Mouse (Mus musculus): ENCODE results near the gene Polr3gl. TPM values are rescaled to one million over a fixed set of nuclear protein-coding genes. Genes with fewer than 3 reads are reported as not detected.
"Not testable (repeated sequence)": the region's sequence is repeated elsewhere in the genome, so short reads cannot be mapped to it uniquely, and the experiment has no call there.

Gene Polr3gl
- polyA plus RNA-seq, 1 experiment from 2014 or later: 26.5 TPM

DNA sequence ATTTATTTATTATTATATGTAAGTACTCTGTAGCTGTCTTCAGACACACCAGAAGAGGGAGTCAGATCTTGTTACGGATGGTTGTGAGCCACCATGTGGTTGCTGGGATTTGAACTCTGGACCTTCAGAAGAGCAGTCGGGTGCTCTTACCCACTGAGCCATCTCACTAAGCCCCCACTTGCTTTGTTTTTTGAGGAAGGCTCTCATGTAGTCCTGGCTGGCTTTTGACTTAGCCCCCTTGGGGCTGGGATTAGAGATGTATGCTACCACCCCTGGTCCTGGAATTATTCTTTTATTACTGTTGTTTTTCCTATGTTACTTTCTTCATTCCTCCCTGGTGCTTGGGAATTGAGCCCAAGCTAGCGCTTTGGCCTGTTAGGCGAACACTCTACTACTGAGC, 12.0 kb upstream of the Polr3gl start:
- not testable (repeated sequence) for H3K9me3 ChIP-seq; H3K4me2 ChIP-seq (replicated peaks); H3K4me3 ChIP-seq (replicated peaks); H3K9ac ChIP-seq; ATAC-seq; H3K27ac ChIP-seq; H3K36me3 ChIP-seq; H3K27me3 ChIP-seq (replicated peaks)
- 0 out of 2 replicates have a peak, but pooled peaks cover 12% of the 10 kb centered on the region for H3K4me1 ChIP-seq (replicated peaks)
- 89% methylated on average over 4 of the region's 4 CpGs for WGBS

DNA sequence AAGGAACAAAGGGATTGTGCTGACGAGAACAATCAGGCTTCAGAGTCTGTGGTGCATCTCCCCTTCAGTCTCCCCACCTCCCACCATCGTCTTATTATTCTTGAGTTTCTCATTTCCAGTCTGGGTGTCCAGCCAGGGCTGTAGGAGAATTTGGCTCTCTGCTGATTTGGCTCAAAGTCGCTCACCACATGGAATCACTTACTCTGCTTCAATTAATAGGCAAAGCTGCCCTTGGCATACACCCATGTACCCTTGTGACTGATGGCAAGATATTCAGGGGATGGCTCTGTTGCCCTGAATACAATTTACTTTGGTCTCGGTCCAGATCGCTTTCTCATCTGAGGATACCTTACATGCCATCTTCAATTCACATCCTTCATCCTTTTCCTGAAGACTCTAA, 9.3 kb upstream of the Polr3gl start:
- peak overlapping the region; percentile 71; the same call in 1 of the 2 replicates for H3K4me3 ChIP-seq (replicated peaks)

DNA sequence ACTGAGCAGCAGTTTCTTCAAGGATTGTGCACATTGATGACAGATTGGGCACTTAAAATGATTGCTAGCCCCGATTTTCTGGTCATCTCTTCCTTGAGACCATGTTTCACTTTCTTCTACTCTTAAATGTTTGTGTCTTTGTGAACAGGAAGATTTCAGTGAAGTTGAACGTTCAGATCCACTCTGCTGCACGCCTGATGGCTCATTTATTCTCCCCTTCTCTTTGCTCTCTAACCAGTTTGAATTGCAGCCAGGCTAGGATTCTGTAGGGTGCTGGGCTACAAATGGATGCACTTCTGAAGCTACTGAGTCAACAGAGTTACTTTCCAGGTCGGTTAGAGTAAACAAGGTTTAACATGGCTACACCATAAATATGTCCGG, 8.7 kb upstream of the Polr3gl start:
- Histone ChIP-seq H3K27ac (peak overlapping the region; percentile 98), H3K9me3 (no peaks in the 10 kb centered on the region), H3K4me3 (replicated peaks) (peak overlapping the region; percentile 71), H3K4me2 (replicated peaks) (peak overlapping the region; percentile 80), H3K36me3 (no peaks in the 10 kb centered on the region), H3K27me3 (replicated peaks) (peaks cover 18% of the 10 kb centered on the region), H3K4me1 (replicated peaks) (peaks cover 25% of the 10 kb centered on the region), H3K9ac (peak overlapping the region; percentile 77)
- WGBS: 22% methylated on average over 5 of the region's 5 CpGs
- ATAC-seq: no peak

More for the DNA sequence above, 9.3 kb upstream of the Polr3gl start:
- no peak for ATAC-seq
- peaks cover 14% of the 10 kb centered on the region for H3K27me3 ChIP-seq (replicated peaks)
- H3K4me1 ChIP-seq (replicated peaks): peaks cover 19% of the 10 kb centered on the region
- peak overlapping the region; percentile 77; the same call in 1 of the 2 replicates for H3K9ac ChIP-seq
- WGBS: 56% methylated on average over 5 of the region's 5 CpGs
- H3K36me3 ChIP-seq: no peaks in the 10 kb centered on the region
- H3K4me2 ChIP-seq (replicated peaks): peak overlapping the region; percentile 80
- peak overlapping the region; percentile 98; the same call in 1 of the 2 replicates for H3K27ac ChIP-seq
- H3K9me3 ChIP-seq: no peaks in the 10 kb centered on the region

DNA sequence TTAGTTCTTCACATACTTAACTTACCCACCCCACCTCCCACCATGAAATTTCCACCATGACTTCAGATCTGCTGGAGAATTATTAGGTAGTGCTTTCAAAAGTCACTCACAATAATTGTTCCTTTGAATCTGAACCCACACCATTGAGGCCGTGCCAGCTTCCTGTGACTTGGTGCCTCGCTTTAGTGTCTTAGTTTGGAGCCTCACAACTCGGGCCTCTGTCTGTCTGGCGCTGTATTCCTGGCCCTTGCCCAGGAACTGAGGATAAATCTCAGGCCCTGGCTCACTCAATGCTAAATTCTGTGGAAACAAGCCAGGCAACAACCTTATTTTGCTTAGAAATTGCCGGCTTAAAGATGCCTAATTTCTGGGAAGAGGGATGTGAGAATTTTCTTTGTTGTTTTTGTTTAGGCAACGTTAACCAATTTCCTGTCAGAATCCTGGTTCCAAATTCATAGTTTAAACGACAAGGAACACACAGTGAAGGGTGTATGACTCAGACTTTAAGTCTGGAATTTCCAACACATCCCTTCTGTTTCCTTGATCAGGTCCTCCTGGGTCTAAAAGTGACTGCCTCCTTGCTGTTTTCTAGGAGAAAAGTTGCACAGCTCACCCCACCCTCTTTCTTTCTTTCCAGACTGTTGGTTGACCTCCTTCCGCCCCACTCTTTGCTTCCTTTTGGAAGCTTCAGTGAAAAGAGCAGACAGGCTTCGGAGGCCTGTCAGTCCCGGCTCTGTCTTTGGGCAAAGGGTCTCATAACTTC, 8.1 kb upstream of the Polr3gl start:
- H3K27ac ChIP-seq: peak overlapping the region; percentile 98
- peaks cover 21% of the 10 kb centered on the region for H3K27me3 ChIP-seq (replicated peaks)
- H3K4me1 ChIP-seq (replicated peaks): peaks cover 30% of the 10 kb centered on the region
- peak overlapping the region; percentile 77 for H3K9ac ChIP-seq
- H3K36me3 ChIP-seq: no peaks in the 10 kb centered on the region
- 29% methylated on average over 10 of the region's 10 CpGs for WGBS
- no peaks in the 10 kb centered on the region for H3K9me3 ChIP-seq
- ATAC-seq: no peak
- H3K4me2 ChIP-seq (replicated peaks): peak overlapping the region; percentile 80
- H3K4me3 ChIP-seq (replicated peaks): peak overlapping the region; percentile 71

DNA sequence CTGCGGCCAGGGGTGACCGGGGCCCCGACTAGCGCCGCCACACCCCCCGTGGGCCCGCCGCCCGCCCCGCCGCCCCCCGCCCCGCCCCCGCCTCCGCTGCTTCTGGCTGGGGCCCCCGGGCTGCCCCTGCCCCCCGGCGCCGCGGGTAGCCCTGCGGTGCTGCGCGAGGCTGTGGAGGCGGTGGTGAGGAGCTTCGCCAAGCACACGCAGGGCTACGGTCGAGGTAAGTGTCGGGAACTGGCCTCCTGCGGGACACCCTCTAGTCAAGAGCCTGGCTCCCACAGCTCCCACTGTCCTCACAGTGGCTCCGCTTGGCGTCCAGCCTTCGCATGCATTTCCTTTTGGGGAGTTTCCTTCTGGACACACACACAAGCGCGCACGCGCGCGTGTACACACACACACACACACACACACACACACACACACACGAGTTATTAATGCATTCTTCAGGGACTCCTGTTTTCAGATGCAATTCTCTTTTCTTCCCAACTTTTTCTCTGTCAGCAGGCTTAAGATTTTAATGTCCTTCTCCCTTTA, 7.3 kb upstream of the Polr3gl start:
- ATAC-seq: peak; percentile 70
- Histone ChIP-seq H3K27me3 (replicated peaks) (peaks cover 25% of the 10 kb centered on the region), H3K9ac (peak overlapping the region; percentile 77), H3K4me1 (replicated peaks) (peaks cover 38% of the 10 kb centered on the region), H3K4me2 (replicated peaks) (peak overlapping the region; percentile 80), H3K4me3 (replicated peaks) (peak overlapping the region; percentile 71), H3K36me3 (no peaks in the 10 kb centered on the region), H3K27ac (peak overlapping the region; percentile 98), H3K9me3 (no peaks in the 10 kb centered on the region)
- WGBS: under 1% methylated on average over 20 of the region's 40 CpGs

DNA sequence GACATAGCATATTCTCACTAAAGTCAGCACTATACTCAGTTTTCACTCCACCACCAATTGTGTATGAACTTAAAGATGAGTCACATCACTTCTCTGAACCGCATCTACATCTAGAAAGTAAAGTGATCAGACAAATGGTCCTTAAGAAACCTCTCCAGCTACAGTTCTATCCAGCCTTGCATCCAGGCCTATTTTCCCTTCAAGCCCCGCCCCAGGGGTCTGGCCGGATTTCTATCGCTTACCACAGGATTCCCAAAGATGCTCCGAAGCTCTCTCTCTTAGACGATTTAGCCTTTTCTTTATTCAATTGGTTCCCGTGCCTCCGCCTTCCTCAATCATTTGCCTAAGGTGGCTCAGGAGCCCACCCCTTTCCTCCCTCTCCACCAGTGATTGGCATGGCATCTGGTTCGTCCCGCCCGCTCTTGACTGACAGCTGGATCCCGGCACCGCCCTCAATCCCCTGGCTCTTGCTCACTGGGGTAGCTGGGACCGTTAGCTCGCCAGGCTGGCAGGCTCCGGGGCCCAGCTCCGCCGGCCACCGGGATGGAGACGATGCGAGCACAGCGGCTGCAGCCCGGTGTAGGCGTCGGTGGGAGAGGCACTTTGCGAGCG, 6.8 kb upstream of the Polr3gl start, which contains the start of gene Lix1l:
Gene Lix1l (plus strand): TSS at position 511 of the 612 bp plus-strand sequence.
- no peaks in the 10 kb centered on the region for H3K9me3 ChIP-seq
- peak within 1 kb of the TSS; percentile 71 for H3K4me3 ChIP-seq (replicated peaks)
- H3K27ac ChIP-seq: peak within 1 kb of the TSS; percentile 98
- peaks cover 43% of the 10 kb centered on the region for H3K4me1 ChIP-seq (replicated peaks)
- ATAC-seq: peak; percentile 94
- H3K36me3 ChIP-seq: no peaks in the 10 kb centered on the region
- peaks cover 30% of the 10 kb centered on the region for H3K27me3 ChIP-seq (replicated peaks)
- peak within 1 kb of the TSS; percentile 77 for H3K9ac ChIP-seq
- 1% methylated on average over 27 of the region's 27 CpGs for WGBS
- H3K4me2 ChIP-seq (replicated peaks): peak within 1 kb of the TSS; percentile 80

DNA sequence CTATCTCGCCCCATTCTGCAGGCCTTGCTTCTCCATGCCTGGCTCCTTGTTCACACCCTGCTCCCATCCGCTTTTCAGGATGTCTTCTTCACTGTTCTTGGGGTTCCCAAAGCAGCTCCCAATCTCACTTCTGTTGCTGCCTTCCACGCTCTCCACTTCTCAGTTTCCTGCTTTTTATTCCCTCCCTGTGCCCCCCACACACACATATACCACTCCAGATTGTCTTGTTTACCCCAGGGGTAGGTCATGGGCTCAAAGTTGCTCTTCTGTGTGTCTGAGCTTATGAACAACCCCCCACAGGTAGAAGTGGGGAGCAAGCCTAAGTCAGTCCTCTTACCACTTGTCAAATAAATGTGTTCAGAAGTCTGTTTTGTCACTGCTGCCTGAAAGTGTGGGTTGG, 5.4 kb upstream of the Polr3gl start:
- Histone ChIP-seq H3K9ac (no peak overlapping the region), H3K4me3 (replicated peaks) (no peak overlapping the region), H3K27me3 (replicated peaks) (peaks cover 37% of the 10 kb centered on the region), H3K4me2 (replicated peaks) (no peak overlapping the region), H3K4me1 (replicated peaks) (peaks cover 42% of the 10 kb centered on the region), H3K9me3 (no peaks in the 10 kb centered on the region), H3K27ac (no peak overlapping the region), H3K36me3 (no peaks in the 10 kb centered on the region)
- no peak for ATAC-seq
- 76% methylated on average over 3 of the region's 3 CpGs for WGBS

DNA sequence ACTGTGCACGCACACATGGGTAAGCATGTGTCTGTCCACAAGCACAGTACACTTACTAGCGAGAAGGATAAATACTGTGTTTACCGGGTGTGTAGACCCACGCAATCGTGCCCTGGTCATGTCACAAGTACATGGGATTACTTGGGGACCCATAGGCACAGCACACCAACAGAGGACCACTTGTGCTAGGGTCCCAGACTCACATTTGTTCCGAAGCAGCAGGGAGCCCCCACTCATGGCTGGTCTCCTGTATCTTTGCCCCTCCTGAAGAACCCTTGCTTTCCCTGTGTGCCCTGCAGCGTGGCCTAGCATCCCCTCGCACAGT, 5.0 kb upstream of the Polr3gl start:
- ATAC-seq: no peak

DNA sequence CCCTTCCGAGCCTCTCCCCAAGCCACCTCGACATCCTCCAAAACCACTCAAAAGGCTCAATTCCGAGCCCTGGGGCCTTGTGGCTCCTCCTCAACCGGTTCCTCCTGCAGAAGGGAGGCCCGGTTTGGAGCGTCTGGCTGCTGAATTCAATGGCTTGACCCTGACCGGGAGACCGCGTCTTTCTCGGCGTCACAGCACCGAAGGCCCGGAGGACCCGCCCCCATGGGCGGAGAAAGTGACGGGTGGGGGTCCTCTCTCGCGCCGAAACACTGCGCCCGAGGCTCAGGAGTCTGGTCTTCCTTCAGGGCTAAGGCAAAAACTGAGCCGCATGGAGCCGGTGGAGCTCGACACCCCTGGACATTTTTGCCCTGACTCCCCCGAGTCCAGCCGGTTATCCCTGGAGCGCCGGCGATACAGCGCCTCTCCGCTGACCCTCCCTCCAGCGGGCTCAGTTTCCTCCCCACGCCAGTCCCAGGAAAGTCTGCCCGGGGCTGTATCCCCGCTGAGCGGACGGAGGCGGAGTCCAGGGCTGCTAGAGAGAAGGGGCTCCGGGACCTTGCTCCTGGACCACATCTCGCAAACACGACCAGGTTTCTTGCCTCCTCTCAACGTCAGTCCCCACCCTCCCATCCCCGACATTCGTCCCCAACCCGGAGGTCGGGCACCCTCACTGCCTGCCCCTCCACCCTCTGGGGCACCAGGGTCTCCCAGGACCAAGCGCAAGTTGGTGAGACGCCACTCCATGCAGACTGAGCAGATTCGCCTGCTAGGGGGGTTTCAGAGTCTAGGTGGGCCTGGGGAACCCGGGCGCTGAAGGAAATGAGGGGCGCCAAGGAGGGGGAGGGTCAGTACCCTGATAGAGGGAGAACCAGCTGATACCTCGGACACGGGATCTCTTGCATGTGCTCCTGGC, 4.4 kb upstream of the Polr3gl start:
- peak overlapping the region; percentile 67 for H3K27ac ChIP-seq
- no peak for ATAC-seq
- H3K27me3 ChIP-seq (replicated peaks): peaks cover 37% of the 10 kb centered on the region
- H3K9me3 ChIP-seq: no peaks in the 10 kb centered on the region
- WGBS: 1% methylated on average over 54 of the region's 54 CpGs
- peak overlapping the region; percentile 47 for H3K4me3 ChIP-seq (replicated peaks)
- H3K4me1 ChIP-seq (replicated peaks): peaks cover 42% of the 10 kb centered on the region
- peak overlapping the region; percentile 91 for H3K4me2 ChIP-seq (replicated peaks)
- peak overlapping the region; percentile 67 for H3K9ac ChIP-seq
- no peaks in the 10 kb centered on the region for H3K36me3 ChIP-seq

More for the DNA sequence above, 5.0 kb upstream of the Polr3gl start:
- Histone ChIP-seq H3K4me2 (replicated peaks) (peak overlapping the region; percentile 91), H3K9me3 (no peaks in the 10 kb centered on the region), H3K4me1 (replicated peaks) (peaks cover 42% of the 10 kb centered on the region), H3K4me3 (replicated peaks) (peak overlapping the region; percentile 47; the same call in 1 of the 2 replicates), H3K27ac (no peak overlapping the region), H3K27me3 (replicated peaks) (peaks cover 37% of the 10 kb centered on the region), H3K36me3 (no peaks in the 10 kb centered on the region), H3K9ac (peak overlapping the region; percentile 67; the same call in 1 of the 2 replicates)
- 53% methylated on average over 8 of the region's 8 CpGs for WGBS

DNA sequence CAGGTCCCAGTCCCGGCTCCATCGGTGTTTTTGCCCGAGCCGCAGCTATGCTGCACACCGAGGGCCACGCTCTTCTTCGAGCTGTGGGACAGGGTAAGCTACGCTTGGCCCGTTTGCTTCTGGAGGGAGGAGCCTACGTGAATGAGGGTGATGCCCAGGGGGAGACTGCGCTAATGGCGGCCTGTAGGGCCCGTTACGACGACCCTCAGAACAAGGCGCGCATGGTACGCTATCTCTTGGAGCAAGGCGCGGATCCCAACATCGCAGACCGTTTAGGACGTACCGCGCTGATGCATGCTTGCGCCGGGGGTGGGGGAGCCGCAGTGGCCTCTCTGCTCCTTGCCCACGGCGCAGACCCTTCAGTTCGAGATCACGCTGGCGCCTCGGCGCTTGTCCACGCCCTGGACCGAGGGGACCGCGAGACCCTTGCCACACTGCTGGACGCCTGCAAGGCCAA, 3.5 kb upstream of the Polr3gl start:
- Histone ChIP-seq H3K27ac (peak overlapping the region; percentile 67), H3K4me1 (replicated peaks) (peaks cover 39% of the 10 kb centered on the region), H3K36me3 (no peaks in the 10 kb centered on the region), H3K4me2 (replicated peaks) (peak overlapping the region; percentile 91), H3K9ac (peak overlapping the region; percentile 67), H3K9me3 (no peaks in the 10 kb centered on the region), H3K4me3 (replicated peaks) (peak overlapping the region; percentile 47), H3K27me3 (replicated peaks) (peaks cover 37% of the 10 kb centered on the region)
- no peak for ATAC-seq
- under 1% methylated on average over 40 of the region's 40 CpGs for whole genome bisulfite sequencing

DNA sequence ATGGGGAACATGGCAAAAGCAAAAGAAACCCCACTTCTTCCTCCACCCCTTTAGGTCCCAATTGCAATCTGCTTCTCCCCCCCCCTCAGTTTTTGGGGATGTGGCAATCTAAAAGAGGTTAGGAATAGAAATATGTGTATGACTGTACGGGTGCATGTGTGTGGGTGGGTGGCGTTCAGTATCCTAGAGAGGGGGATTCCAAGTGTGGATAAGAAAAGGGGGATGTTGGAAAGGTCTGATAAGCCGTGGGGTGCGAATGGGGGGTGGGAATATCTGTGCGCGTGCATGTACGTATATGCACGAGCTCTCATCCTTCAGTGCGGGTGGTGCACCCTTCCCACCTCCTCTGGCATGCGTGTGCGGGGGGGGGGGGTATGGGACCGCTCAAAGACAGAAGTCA, 2.9 kb upstream of the Polr3gl start:
- WGBS: 2% methylated on average over 11 of the region's 12 CpGs
- ATAC-seq: no peak

More for the DNA sequence above, 2.9 kb upstream of the Polr3gl start:
- peak overlapping the region; percentile 67 for H3K9ac ChIP-seq
- peak overlapping the region; percentile 91 for H3K4me2 ChIP-seq (replicated peaks)
- H3K36me3 ChIP-seq: no peaks in the 10 kb centered on the region
- peaks cover 37% of the 10 kb centered on the region for H3K4me1 ChIP-seq (replicated peaks)
- H3K4me3 ChIP-seq (replicated peaks): peak overlapping the region; percentile 47
- peaks cover 37% of the 10 kb centered on the region for H3K27me3 ChIP-seq (replicated peaks)
- H3K27ac ChIP-seq: no peak overlapping the region
- H3K9me3 ChIP-seq: no peaks in the 10 kb centered on the region

Data from intestine, embryonic 15.5 days (tissue).